Mouse (Mus musculus) spleen, adult 2 months (tissue): ENCODE measurements around the gene Psd. TPM values are rescaled to one million over a fixed set of nuclear protein-coding genes. Genes with fewer than 3 reads are reported as not detected.

Source experiments
- DNase-seq, 2 experiments: peaks; one replicate each; pipeline versions ENCODE4 v3.0.0 to v3.0.0-alpha.2; 2012 to 2021; ENCODE audit warnings: low spot score in 2 of 2, low read depth in 1 of 2
- H3K27ac ChIP-seq: fragments of 200-500 bp; 2 replicates; pipeline ENCODE4 v1.5.1; 2012; ENCODE audit warnings: low read length, inconsistent platforms; ENCODE audit not compliant: insufficient read depth
- H3K27me3 ChIP-seq: fragments of 200-500 bp; 2 replicates; pipeline ENCODE4 v1.6.1; 2012; ENCODE audit warnings: mild to moderate bottlenecking, moderate library complexity, low read length, inconsistent platforms; ENCODE audit not compliant: control insufficient read depth, insufficient read depth
- H3K36me3 ChIP-seq: fragments of 200-500 bp; 2 replicates; pipeline ENCODE4 v1.6.1; 2012; ENCODE audit warnings: mild to moderate bottlenecking, low read length, inconsistent platforms; ENCODE audit not compliant: control insufficient read depth, insufficient read depth
- H3K4me1 ChIP-seq: fragments of 200-500 bp; 2 replicates; pipeline ENCODE4 v1.6.1; 2011; ENCODE audit warnings: inconsistent platforms; ENCODE audit not compliant: control insufficient read depth, insufficient read depth, insufficient read length
- H3K4me3 ChIP-seq: fragments of 200-500 bp; 2 replicates; pipeline ENCODE4 v1.5.1; 2011; ENCODE audit warnings: mild to moderate bottlenecking, inconsistent platforms; ENCODE audit not compliant: insufficient read depth, insufficient read length; ENCODE audit errors: extremely low read depth
- CTCF ChIP-seq: fragments of 200-500 bp; IDR thresholded peaks from 2 replicates; pipeline ENCODE4 v1.5.1; 2011; ENCODE audit warnings: mild to moderate bottlenecking, inconsistent platforms; ENCODE audit not compliant: insufficient read depth, insufficient read length, insufficient replicate concordance; ENCODE audit errors: extremely low read depth
- POLR2A ChIP-seq: fragments of 200-500 bp; IDR thresholded peaks from 2 replicates; pipeline ENCODE4 v1.6.1; 2011; ENCODE audit warnings: low read depth, low read length, inconsistent platforms
- WGBS: fragments of 180-500 bp; shearing (Covaris S2); methylation state at CpG from one replicate; pipeline ENCODE4 v1.1.7; 2018; 5-methylcytosine and 5-hydroxymethylcytosine counted together
- polyA plus RNA-seq: library from polyadenylated mRNA; depleted of rRNA; stranded (reverse); fragments of >200 nt; gene quantifications from 2 replicates; pipeline ENCODE4 v1.2.3, GENCODE M21; 2012

Gene Psd
- polyA plus RNA-seq, 1 experiment = 3.6 TPM

DNA sequence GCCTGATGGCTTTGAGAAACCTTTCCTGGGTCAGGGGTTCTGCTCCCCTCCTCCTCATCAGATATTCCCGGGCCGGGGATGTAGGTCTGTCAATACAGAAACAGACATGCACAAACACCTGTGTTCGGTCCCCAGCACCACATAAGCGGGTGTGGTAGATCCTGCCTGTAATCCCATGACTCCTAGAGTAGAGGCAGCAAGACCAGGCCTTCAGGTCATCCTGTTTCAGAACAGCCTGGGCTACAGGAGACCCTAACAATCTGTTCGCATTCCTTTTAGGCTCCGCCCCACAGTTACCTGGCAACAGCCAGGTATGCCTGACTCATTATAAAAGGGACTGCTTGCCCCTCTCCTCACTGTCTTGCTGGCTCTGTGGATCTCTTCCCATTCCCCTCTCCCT, 22.6 kb upstream of the Psd start:
- peak overlapping the region; percentile 75; the same call in 1 of the 2 replicates for H3K4me3 ChIP-seq
- H3K27me3 ChIP-seq = peaks cover 5% of the 10 kb centered on the region; the same call in 1 of the 2 replicates
- WGBS = 55% methylated on average over 6 of the region's 6 CpGs

DNA sequence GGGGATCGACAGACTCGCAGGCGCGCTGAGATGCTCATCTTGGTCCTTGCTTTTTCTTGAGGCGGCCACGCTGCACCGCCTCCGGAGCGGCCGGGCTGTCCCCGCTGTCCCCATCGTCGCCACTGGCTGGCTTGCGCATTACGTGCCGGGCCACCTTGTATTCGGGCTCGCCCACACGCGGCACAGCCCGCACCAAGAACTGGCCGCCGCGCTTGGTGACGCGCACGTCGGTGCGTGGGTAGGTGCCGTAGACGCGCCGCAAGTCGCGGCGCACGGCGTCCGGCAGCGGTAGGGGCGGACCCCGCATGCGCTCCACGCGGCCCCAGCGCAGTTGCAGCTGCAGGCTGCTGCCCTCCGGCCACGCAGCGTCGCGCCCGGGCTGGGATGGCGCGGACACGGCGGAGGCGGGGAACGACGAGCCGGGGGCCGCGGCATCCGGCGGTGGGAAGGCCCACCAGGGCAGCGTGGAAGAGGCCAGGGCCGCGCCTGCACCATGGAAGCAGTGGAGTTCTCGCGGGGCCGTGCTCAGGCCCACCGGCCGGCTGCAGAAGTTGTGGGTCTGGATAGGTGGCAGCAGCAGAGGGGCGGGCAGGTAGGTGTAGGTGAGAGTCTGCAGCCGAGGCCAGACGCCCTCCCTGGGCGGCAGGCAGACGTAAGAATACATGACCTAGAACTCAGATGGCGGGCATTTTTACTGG, 22.0 kb upstream of the Psd start:
- H3K27me3 ChIP-seq = peaks cover 5% of the 10 kb centered on the region; the same call in 1 of the 2 replicates
- no peak overlapping the region for H3K27ac ChIP-seq
- TF ChIP-seq POLR2A (peak; percentile 30; the same call in 1 of the 2 replicates), CTCF (no peak)
- peak overlapping the region; percentile 75 for H3K4me3 ChIP-seq
- H3K4me1 ChIP-seq = peaks cover 6% of the 10 kb centered on the region
- peak in 1 of 2 experiments; percentile 28 for DNase-seq
- no peaks in the 10 kb centered on the region for H3K36me3 ChIP-seq
- 1% methylated on average over 78 of the region's 78 CpGs for WGBS

More for the DNA sequence above, 22.6 kb upstream of the Psd start:
- no peak for TF ChIP-seq CTCF
- TF ChIP-seq POLR2A = no peak
- no peaks in the 10 kb centered on the region for H3K36me3 ChIP-seq
- H3K4me1 ChIP-seq = peaks cover 6% of the 10 kb centered on the region
- no peak for DNase-seq
- no peak overlapping the region for H3K27ac ChIP-seq

DNA sequence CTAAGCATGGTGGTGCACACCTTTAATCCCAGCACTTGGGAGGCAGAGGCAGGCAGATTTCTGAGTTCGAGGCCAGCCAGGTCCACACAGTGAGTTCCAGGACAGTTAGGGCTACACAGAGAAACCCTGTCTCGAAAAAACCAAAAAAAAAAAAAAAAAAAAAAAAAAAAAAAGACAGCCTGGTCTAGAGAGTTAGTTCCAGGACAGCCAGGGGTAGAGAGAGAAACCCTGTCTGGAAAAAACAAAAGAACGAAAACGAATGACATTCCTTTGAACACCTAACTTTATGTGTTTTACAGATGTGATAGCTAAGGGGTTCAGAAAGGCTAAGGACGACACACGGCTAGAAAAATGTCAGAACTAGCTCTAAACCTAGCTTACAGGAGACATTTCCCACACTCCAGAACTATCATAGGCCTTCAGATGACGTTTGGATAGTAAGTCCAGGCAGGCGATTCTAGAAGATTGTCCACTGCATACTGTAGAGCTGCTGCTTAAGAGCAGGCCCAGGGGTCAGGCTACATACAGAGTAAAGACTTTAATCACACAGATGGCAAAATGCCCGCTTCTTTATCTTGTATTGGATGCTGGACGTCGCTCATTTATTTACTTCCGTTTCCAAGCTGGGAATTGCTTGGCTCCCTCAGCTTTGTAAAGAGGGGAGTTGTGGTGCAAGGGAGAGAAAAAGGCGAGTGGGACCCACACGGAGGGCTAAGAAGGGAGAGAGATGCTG, 21.1 kb upstream of the Psd start:
- Histone ChIP-seq H3K4me3 (peak overlapping the region; percentile 75), H3K36me3 (no peaks in the 10 kb centered on the region), H3K4me1 (peaks cover 6% of the 10 kb centered on the region), H3K27me3 (peaks cover 5% of the 10 kb centered on the region; the same call in 1 of the 2 replicates), H3K27ac (no peak overlapping the region)
- WGBS = 37% methylated on average over 14 of the region's 14 CpGs
- no peak for DNase-seq
- no peak for TF ChIP-seq POLR2A
- no peak for TF ChIP-seq CTCF

DNA sequence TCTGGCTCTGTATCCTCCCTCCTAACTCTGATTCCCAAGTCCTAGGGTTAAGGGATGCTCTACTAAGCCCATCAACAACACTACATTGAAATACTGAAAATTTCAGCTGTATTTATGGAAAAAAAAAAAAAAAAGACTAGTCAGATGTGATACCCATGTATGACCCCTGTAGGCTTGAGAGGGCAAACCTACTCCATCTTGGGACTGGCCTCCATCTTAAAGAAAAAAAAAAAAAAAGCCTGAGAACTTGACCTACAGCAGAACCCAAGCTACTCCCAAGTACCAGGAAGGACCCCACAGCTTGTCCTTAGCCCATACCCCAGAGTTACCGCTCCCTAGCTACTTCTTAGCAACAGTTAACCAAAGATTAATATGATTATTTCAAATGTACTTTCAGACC, 20.2 kb upstream of the Psd start:
- Histone ChIP-seq H3K4me3 (no peak overlapping the region), H3K36me3 (no peaks in the 10 kb centered on the region), H3K27me3 (peaks cover 5% of the 10 kb centered on the region; the same call in 1 of the 2 replicates), H3K27ac (no peak overlapping the region), H3K4me1 (peaks cover 6% of the 10 kb centered on the region)
- DNase-seq = no peak
- no peak for TF ChIP-seq CTCF
- no peak for TF ChIP-seq POLR2A
- 95% methylated on average over 1 of the region's 1 CpGs for WGBS

DNA sequence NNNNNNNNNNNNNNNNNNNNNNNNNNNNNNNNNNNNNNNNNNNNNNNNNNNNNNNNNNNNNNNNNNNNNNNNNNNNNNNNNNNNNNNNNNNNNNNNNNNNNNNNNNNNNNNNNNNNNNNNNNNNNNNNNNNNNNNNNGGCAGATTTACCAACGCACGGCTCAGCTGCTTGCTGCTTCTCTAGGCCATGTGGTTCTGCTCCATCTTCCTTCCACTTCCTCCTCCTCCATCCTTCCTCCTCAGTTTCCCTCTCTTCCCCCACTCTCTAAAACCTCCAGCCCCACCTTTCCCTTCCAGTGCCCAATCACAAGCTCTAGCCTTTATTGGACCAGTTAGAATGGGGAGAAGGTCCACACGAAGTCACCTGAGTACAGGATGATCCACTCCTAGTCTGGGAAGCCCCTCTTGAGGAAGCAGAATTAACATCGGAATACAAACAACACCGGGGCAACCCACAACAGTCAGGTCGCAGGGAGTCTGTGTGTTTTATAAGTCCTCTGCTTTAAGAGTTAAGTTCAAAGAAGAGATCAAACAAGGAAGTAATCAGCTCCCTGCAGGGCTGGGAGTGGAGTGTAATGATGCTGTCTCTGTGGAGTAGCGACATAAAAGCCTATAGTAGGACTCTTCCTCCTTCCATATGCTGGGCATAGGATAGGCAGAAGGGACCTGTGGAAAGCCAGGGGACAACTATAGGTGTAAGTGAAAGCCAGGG, 17.9 kb upstream of the Psd start:
- Histone ChIP-seq H3K4me3 (no peak overlapping the region), H3K4me1 (peaks cover 6% of the 10 kb centered on the region), H3K27me3 (peaks cover 5% of the 10 kb centered on the region; the same call in 1 of the 2 replicates), H3K27ac (no peak overlapping the region), H3K36me3 (no peaks in the 10 kb centered on the region)
- 53% methylated on average over 7 of the region's 7 CpGs for WGBS
- no peak for TF ChIP-seq POLR2A
- no peak for TF ChIP-seq CTCF
- no peak for DNase-seq

DNA sequence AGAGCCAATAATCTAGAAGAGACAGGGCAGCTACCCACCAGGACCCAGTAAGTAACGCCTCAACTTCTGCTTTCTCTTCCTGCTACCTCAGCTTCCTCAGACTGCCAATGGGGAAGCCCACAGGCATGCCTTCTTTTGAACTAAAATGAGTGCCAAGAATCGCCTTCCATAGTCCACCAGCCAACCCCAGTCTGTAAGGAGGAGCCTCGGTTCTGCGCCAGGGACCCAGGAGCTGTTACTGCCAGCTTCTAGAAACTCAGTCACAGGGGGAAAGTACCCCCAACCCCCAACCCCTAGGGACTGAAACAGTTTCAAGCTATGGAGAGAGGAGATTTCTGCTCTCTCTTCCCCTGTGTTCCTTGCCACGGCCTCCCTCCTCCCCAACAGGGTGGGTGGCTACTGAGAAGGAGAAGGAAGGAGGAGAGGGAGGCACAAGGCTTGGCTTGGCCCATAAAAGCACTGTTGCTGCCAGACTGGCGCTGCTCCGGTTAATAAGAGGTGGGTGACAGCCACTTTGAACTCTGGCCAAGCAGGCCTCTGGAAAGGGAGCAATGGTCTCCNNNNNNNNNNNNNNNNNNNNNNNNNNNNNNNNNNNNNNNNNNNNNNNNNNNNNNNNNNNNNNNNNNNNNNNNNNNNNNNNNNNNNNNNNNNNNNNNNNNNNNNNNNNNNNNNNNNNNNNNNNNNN, 12.5 kb upstream of the Psd start:
- H3K4me1 ChIP-seq = peaks cover 6% of the 10 kb centered on the region; the same call in 1 of the 2 replicates
- TF ChIP-seq POLR2A = no peak
- TF ChIP-seq CTCF = no peak
- H3K4me3 ChIP-seq = peak overlapping the region; percentile 38; the same call in 1 of the 2 replicates
- H3K27ac ChIP-seq = peak overlapping the region; percentile 82
- H3K27me3 ChIP-seq = no peaks in the 10 kb centered on the region
- no peaks in the 10 kb centered on the region for H3K36me3 ChIP-seq
- 16% methylated on average over 7 of the region's 7 CpGs for WGBS
- DNase-seq = peak in 1 of 2 experiments; percentile 49
